Mouse (Mus musculus) olfactory bulb, adult 2 months (tissue): ENCODE measurements around the gene Ttc28. TPM values are rescaled to one million over a fixed set of nuclear protein-coding genes. Genes with fewer than 3 reads are reported as not detected.

Source experiments
- H3K27ac ChIP-seq: fragments of 200-500 bp; 2 replicates; pipeline ENCODE4 v1.5.1; 2012; ENCODE audit warnings: low read depth, low read length; ENCODE audit not compliant: insufficient read depth
- H3K4me1 ChIP-seq: fragments of 200-500 bp; 2 replicates; pipeline ENCODE4 v1.6.1; 2012; ENCODE audit warnings: low read length; ENCODE audit not compliant: control insufficient read depth, insufficient read depth
- H3K4me3 ChIP-seq: fragments of 200-500 bp; 2 replicates; pipeline ENCODE4 v1.5.1; 2012; ENCODE audit warnings: mild to moderate bottlenecking, low read depth, low read length, moderate library complexity; ENCODE audit not compliant: insufficient read depth
- CTCF ChIP-seq: fragments of 200-500 bp; IDR thresholded peaks from 2 replicates; pipeline ENCODE4 v1.5.1; 2012; ENCODE audit warnings: low read depth, mild to moderate bottlenecking, low read length, moderate library complexity; ENCODE audit not compliant: insufficient read depth
- POLR2A ChIP-seq: fragments of 200-500 bp; IDR thresholded peaks from 2 replicates; pipeline ENCODE4 v1.6.1; 2012; ENCODE audit warnings: mild to moderate bottlenecking, low read depth, low read length, moderate library complexity; ENCODE audit not compliant: insufficient read depth
- WGBS: fragments of 180-500 bp; shearing (Covaris S2); methylation state at CpG from one replicate; pipeline ENCODE4 v1.1.7; 2018; 5-methylcytosine and 5-hydroxymethylcytosine counted together
- polyA plus RNA-seq: library from polyadenylated mRNA; stranded (reverse); fragments of >200 nt; gene quantifications from 2 replicates; pipeline ENCODE4 v1.2.4, GENCODE M21; 2012; ENCODE audit warnings: low replicate concordance; ENCODE audit not compliant: missing spikeins, insufficient read depth, insufficient read length

The Ttc28 gene
- polyA plus RNA-seq, 1 experiment, result not detected

DNA sequence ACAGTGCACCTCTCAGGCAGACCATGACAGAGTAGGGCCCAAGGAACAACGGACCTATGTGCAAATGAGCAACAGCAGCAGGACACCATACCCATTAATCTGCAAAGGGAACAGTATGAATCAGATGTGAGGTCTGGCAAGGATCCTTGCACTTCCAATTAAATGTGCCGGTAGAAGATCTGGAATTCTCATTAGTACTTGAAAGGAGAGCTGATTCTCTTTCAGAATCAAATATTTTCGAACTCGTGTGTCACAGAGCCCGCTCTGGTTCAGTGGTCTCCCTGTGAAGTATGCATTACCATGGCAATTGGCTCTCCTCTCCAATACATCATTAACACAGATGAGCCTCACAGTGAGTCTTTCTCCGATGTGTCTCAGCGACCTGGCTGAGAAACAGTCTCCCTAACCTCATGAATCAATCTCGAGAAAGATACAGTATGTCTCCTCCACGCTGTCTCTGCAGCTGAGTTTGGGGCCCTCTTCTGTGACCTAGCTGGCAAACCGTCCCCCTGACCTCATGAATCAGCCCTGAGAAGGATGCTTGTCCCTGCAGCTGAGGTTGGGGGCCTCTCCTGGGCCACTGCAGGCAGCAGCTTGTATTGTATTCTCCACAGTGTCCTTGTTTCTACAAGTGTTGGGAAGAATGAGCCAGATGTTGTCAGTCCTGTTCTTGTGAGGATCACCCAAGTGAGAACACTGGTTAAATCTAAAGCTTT lies 241.3 kb downstream of the Ttc28 start:
- no peak for TF ChIP-seq POLR2A
- no peak for TF ChIP-seq CTCF
- H3K27ac ChIP-seq, result no peak overlapping the region
- WGBS, result 61% methylated on average over 10 of the region's 10 CpGs
- peaks cover 16% of the 10 kb centered on the region for H3K4me1 ChIP-seq
- no peak overlapping the region for H3K4me3 ChIP-seq

DNA sequence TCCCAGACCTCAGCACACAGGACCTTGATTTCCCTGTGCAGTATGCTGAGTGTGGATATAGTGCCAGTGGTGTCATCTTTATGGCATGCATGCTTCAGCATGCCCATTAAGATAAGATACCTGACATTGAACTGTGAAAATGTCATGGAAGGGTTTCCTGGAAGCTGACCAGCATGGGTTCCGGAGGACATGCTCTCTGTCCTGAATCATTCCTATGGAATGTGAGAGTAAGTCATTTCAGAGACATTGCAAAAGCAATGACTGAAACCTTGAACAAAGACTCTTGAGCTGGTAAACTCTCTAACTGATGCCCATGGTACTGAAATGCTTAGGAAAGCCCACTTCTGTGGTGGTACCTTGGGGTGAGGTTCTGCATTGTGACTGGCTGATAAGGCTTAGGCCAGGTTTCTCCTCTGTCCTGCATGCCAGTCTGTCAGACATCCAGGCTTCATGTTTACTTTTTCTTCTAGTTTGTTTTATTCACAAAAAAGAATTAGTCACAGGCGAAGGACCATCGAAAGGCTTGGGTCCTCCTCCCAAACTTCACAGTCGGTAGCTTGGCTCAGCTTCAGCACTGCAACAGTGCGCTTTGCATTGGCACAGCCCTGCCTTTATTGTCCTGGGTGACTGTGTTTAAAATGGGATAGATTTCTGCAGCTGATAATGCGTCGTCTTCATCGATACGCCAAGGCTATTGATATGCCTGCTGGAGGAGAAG lies 242.9 kb downstream of the Ttc28 start:
- 42% methylated on average over 9 of the region's 9 CpGs for WGBS
- TF ChIP-seq CTCF (no peak), POLR2A (no peak)
- Histone ChIP-seq H3K4me1 (peaks cover 16% of the 10 kb centered on the region), H3K4me3 (no peak overlapping the region), H3K27ac (no peak overlapping the region)

DNA sequence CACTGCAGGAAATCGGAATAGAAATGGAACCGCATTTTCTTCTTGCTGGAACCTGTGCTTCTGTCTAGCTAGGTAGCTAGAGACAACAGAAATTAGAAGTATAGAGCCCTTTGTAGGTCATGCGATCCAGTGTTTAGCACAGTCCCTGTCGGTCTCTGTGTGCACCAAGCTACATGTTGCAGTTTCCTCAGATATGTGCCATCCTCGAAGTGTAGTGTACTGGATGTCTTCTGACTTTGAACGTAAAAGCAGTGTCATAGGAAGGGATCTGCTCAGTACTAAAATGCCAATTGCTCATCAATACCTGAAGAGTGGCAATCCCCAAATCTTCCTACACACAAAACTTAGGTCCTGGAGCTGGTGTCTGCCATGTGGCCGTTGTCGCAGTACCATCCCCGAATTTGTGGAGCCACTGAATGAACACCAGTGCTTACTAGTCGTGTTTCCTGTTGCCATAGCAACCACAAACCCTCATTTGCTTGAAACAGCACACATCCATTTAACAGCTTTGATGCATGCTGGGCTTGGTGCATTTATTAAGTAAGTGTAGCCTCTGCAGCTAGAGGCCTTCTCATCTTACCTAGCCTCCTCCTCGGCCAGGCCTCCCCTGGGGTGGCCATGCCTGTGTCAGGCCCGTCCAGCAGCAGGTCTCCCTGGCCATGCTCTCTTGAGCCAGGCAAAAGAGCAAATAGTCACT lies 243.6 kb downstream of the Ttc28 start:
- Histone ChIP-seq H3K27ac (no peak overlapping the region), H3K4me3 (no peak overlapping the region), H3K4me1 (peaks cover 16% of the 10 kb centered on the region)
- TF ChIP-seq POLR2A, result no peak
- no peak for TF ChIP-seq CTCF
- WGBS, result 36% methylated on average over 12 of the region's 12 CpGs

DNA sequence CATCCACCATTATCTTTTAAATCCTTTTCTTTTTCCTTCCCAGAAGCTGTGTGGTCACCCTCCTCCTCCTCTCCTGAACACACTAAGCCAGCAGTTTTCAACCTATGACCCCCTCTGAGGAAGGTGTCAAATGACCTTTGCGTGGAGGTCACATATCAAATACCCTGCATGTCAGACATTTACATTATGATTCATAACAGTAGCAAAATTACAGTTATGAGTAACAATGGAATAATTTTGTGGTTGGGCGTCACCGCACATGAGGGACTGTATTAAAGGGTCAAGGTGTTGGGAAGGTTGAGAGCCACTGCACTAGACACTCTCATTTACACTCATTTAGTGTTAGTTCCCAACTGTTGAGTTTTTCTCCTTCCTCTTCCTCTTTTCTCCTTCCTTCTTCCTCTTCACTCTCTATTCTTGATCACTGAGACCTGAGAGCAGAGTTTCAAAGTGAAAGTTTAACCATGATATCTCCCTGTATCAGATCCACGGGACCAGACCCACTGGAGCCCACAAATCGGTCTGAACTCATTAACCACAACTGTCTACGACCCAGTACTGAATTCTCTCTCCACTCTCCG lies 245.1 kb downstream of the Ttc28 start:
- TF ChIP-seq CTCF (no peak), POLR2A (no peak)
- 94% methylated on average over 7 of the region's 7 CpGs for WGBS

DNA sequence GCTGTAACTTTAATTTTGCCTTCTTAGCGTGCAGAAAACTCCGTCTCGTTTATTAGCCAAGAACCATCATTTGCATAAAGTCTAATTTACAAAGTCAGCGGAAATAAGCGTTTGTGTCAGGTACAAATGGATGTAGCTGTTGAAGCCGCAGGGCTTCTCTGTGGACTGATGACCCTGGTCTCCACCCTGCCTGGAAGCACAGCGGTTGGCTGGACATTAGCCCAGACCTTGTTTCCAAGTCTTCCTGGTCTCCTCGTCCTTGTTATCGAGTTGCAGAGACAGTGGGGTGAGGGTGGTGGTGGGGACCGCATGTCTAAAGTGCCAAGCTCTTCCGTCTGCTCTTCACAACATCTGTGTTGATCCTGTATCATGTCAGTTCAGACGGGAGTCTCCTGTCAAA lies 246.1 kb downstream of the Ttc28 start:
- TF ChIP-seq POLR2A (no peak), CTCF (no peak)
- H3K4me1 ChIP-seq, result peaks cover 12% of the 10 kb centered on the region
- no peak overlapping the region for H3K27ac ChIP-seq
- H3K4me3 ChIP-seq, result no peak overlapping the region
- 72% methylated on average over 12 of the region's 12 CpGs for WGBS

More for the DNA sequence above, 245.1 kb downstream of the Ttc28 start:
- Histone ChIP-seq H3K4me1 (peaks cover 16% of the 10 kb centered on the region), H3K27ac (no peak overlapping the region), H3K4me3 (no peak overlapping the region)

DNA sequence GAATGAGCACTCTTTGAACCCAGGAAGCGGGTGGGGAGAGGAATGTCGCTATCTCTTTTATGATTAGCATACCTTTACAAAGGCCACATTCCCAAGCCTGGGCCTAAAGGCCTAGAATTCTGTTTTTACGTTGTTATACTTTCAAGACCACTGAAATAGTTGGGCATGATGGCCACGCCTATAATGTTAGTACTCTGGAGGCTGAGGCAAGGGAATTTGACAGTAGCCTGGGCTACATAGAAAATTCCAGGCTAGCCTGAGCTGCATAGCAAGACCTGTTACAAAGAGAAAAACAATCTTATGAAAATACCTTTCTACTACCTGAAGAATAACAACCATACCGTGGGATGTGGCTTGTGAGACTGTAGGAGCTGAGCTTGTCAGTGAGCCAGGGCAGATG lies 248.2 kb downstream of the Ttc28 start:
- TF ChIP-seq POLR2A (no peak), CTCF (no peak)
- no peak overlapping the region for H3K27ac ChIP-seq
- H3K4me3 ChIP-seq, result no peak overlapping the region
- H3K4me1 ChIP-seq, result peaks cover 5% of the 10 kb centered on the region
- 93% methylated on average over 5 of the region's 5 CpGs for WGBS

DNA sequence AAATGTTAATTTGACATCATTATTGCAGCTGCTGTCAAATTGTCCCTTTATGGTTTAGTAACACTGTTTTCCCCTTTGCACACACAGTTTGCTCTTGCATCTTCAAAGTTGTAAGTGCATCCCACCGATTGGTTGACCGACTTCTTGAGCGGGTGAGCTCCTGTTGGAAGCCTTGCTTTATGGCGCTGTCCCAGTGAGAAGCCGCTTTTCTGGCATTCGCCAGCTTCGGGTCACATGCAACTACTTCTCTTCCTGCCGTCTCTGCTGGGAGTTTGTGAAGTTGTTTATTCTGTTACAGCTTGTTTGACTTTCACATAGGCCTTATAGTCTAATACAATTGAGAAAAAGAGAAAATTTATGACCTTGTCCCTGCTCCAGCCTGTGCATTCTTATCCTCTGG lies 250.5 kb downstream of the Ttc28 start:
- WGBS, result 93% methylated on average over 8 of the region's 8 CpGs

DNA sequence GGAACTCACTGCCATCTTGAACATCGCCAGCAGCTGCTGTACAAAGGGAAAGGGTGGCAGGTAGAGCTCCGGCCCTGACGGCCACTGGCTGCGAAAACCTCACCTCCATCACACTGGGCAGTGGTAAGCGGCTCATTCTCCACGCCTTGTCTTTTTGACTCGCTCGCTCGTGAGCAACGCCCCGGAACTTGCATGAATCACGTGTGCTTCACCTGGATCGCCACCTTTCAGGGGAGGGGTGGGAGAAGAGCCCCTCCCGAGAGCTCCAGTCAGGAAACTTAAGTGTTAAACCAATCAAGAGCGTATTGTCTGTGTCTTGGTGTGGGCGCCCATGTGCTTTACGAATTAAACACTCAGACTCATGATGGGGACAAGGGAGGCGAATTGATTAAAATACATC lies 252.0 kb downstream of the Ttc28 start:
- no peak for TF ChIP-seq POLR2A
- TF ChIP-seq CTCF, result no peak
- Histone ChIP-seq H3K4me3 (no peak overlapping the region), H3K27ac (no peak overlapping the region), H3K4me1 (no peaks in the 10 kb centered on the region)
- WGBS, result 94% methylated on average over 18 of the region's 18 CpGs

More for the DNA sequence above, 250.5 kb downstream of the Ttc28 start:
- no peak overlapping the region for H3K4me3 ChIP-seq
- H3K27ac ChIP-seq, result no peak overlapping the region
- H3K4me1 ChIP-seq, result no peaks in the 10 kb centered on the region
- no peak for TF ChIP-seq CTCF
- TF ChIP-seq POLR2A, result no peak

DNA sequence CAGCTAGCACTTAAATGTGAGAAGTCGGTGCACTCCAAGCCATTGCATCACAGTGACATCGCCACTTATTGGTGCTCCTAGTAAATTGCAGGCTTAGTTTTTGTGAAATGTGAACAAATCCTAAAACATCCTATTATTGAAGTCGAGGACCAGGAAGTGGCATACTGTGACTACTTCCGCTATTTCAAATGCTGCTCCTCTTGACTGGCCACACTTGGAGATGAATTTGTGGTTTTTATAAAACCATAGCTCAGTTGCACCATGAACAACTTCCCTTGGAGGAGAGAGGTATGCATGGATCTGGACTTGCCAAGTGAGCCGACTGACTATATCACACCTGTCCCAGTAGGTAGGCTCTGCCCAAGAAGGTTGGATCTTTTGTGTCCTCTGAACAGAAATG lies 253.5 kb downstream of the Ttc28 start:
- H3K4me1 ChIP-seq, result peaks cover 3% of the 10 kb centered on the region; the same call in 1 of the 2 replicates
- WGBS, result 85% methylated on average over 5 of the region's 5 CpGs
- H3K4me3 ChIP-seq, result no peak overlapping the region
- H3K27ac ChIP-seq, result no peak overlapping the region
- TF ChIP-seq CTCF, result no peak
- no peak for TF ChIP-seq POLR2A
